Mouse (Mus musculus): ENCODE data around the gene Gm14327. TPM values are rescaled to one million over a fixed set of nuclear protein-coding genes. Genes with fewer than 3 reads are reported as not detected.
"Not testable (repeated sequence)": the region's sequence is repeated elsewhere in the genome, so short reads cannot be mapped to it uniquely, and the experiment has no call there.

Gm14327 gene
- polyA plus RNA-seq (2015; fragmentation: Nextera tagmentation; extraction: Ambion mirVana): 3.6 and 4.5 TPM in 2 replicates

DNA sequence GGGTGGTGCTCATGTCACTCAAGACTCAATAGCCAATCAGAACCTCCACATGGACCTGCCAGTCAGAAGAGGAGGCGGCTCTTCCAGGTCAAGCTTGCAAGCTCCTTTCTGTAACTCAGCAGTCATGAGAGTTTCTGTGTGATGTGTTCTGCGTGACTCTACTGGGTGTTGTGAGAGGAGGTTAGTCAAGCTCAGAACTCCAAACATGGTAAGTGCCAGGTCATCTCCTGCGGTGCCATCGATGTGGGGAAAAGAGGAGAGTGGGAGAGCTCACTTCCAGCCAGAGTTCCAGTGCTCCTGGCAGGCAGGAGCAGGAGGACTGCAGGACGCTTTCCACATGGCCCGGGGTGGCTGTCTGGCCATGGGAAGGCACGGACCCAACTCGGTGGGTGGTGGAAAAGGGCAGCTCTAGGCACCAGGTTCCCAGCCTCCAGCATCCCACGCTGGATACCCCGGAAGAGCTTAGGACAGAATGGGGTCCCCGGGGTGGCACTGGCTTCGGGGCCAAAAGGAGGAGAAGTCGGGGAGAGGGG, at the start of gene Gm14327:
Gene Gm14327 (plus strand): TSS at position 51 of the 533 bp plus-strand sequence.
- H3K4me1 ChIP-seq; H3K27ac ChIP-seq; H3K27me3 ChIP-seq; H3K9me3 ChIP-seq; H3K36me3 ChIP-seq; H3K9ac ChIP-seq; ATAC-seq (ENCODE audit: borderline replicate concordance, extremely low read depth, low FRiP score, low TSS enrichment): not testable (repeated sequence)
- 31% methylated on average over 10 of the region's 13 CpGs for WGBS
- Histone ChIP-seq H3K4me3 (peak within 1 kb of the TSS; percentile 32), H3K4me2 (peak within 1 kb of the TSS; percentile 22; the same call in 1 of the 2 replicates)

DNA sequence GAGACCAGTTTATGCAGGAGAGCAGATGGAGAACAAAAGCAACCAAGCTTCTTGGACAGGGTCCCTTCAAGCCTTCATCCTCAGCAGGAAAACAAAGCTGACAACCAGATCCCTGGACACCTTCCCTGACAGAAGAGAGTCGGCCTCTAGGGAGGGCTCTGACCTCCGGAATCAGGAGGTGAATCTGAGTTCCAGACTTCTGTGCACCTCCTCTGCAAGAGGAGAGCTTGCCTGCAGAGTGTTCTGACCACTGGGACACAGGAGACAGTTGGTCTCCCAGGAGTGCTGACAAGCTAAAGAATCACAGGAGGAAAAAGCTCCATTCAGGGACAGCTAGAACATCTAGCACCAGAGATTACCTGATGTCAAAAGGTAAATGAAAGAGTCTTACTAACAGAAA, 34.6 kb upstream of the Gm14327 start:
- H3K4me3 ChIP-seq; H3K27me3 ChIP-seq; H3K9me3 ChIP-seq; H3K27ac ChIP-seq; H3K4me1 ChIP-seq; ATAC-seq (ENCODE audit: borderline replicate concordance, extremely low read depth, low FRiP score, low TSS enrichment); H3K9ac ChIP-seq; H3K4me2 ChIP-seq; H3K36me3 ChIP-seq: not testable (repeated sequence)
- 87% methylated on average over 2 of the region's 2 CpGs for WGBS

DNA sequence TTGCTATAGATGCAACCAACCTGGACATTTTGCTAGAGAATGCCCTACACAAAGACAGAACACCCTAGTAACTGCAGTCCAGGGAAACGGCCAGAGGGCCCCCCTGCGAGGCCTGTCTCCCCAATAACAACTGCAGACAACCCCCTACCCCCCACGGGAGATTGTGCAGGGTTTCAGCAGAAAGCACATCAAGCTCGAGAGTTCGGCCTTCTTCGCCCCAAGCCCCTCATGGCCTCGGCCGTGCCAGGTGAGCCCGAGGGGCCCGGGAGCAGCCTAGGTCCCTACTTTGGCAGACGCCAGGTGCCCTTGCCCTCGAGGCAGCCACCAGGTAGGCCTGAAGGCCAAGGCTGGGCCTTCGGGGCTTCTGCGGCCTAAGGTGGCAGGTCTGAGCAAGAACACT, 9.2 kb upstream of the Gm14327 start:
- not testable (repeated sequence) for H3K4me2 ChIP-seq; H3K4me1 ChIP-seq; H3K27me3 ChIP-seq; H3K9me3 ChIP-seq; ATAC-seq (ENCODE audit: borderline replicate concordance, extremely low read depth, low FRiP score, low TSS enrichment); H3K27ac ChIP-seq; H3K36me3 ChIP-seq; H3K9ac ChIP-seq; H3K4me3 ChIP-seq
- 88% methylated on average over 13 of the region's 14 CpGs for whole genome bisulfite sequencing

DNA sequence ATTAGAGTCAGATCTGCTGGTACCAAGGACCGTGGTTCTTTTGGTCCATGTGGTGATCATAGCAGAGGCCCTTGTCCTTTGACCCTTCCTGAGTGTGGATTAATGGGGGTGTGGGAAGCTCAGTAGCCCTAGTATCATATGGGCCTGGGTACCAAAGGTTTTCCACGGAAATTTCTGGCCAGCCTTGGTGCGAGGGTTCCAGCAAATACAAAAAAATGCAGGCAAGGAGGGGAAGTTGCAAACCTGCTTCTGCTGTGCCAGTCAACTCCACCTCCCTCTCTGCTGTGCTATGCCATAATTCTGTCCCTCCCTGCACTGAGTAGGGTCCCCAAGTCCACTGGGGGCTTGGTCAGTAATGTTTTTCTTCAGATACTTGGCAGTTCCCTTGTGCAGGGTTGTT, 1.3 kb downstream of the Gm14327 start:
- not testable (repeated sequence) for H3K4me1 ChIP-seq; H3K27me3 ChIP-seq; H3K27ac ChIP-seq; ATAC-seq (ENCODE audit: borderline replicate concordance, extremely low read depth, low FRiP score, low TSS enrichment); H3K9ac ChIP-seq; H3K9me3 ChIP-seq; H3K4me3 ChIP-seq; H3K36me3 ChIP-seq; H3K4me2 ChIP-seq
- WGBS: 66% methylated on average over 2 of the region's 3 CpGs

DNA sequence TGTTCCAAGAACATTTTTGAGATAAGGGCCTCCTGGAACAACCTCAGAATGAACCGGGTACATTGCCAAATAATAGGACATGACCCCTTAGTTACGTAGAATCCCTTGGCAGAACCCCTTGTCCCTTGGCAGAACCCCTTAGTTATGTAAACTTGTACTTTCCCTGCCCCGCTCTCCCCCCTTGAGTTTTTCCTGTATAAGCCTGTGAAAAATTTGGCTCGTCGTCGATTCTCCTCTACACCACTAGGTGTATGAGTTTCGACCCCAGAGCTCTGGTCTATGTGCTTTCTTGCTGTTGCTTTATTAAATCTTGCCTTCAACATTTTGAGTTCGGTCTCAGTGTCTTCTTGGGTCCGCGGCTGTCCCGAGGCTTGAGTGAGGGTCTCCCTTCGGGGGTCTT, 6.4 kb downstream of the Gm14327 start:
- H3K9me3 ChIP-seq; H3K9ac ChIP-seq; H3K4me1 ChIP-seq; H3K36me3 ChIP-seq; H3K27me3 ChIP-seq; ATAC-seq (ENCODE audit: borderline replicate concordance, extremely low read depth, low FRiP score, low TSS enrichment); H3K4me3 ChIP-seq; H3K4me2 ChIP-seq; H3K27ac ChIP-seq: not testable (repeated sequence)
- WGBS: 74% methylated on average over 4 of the region's 12 CpGs

DNA sequence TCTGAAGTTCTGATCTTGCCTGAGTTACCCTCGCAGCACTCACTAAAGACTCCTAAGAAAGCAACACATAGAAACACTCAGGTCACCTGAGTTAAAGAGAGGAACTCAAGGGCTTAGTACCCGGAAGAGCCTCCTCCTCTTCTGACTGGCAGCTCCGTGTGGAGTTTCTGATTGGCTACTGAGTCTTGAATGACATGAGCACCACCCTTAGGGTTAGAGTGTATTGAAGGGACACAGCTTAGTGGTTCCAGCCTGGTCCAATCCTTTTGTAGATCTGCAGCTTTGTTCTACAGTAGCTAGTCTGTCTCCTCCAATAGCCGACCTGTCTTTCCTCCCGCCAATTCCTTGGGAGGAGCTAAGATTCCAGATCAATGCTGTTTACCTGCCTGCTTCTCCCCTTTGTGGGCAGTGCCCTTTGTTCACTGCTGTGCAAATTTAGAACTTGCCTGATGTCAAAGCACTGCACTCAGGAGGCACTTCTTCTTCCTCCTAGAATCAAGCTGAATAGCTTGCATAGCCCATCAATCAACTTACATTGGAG, 28.7 kb downstream of the Gm14327 start, which contains the start of gene Zfp972:
Gene Zfp972 (minus strand): TSS at position 51 of the 541 bp plus-strand sequence.
- 57% methylated on average over 4 of the region's 5 CpGs for WGBS
- not testable (repeated sequence) for H3K9me3 ChIP-seq

More for the DNA sequence above, 28.7 kb downstream of the Gm14327 start, which contains the start of gene Zfp972:
- H3K36me3 ChIP-seq; H3K9ac ChIP-seq; H3K4me2 ChIP-seq; H3K4me3 ChIP-seq; ATAC-seq (ENCODE audit: borderline replicate concordance, extremely low read depth, low FRiP score, low TSS enrichment); H3K27ac ChIP-seq; H3K4me1 ChIP-seq; H3K27me3 ChIP-seq: not testable (repeated sequence)

Other genes with a start within 250 kb of the Gm14327 start
- gene Gm14322, start 137.8 kb upstream of the Gm14327 start, polyA plus RNA-seq (2015; fragmentation: Nextera tagmentation; extraction: Ambion mirVana): 9.9 and 13.7 TPM in 2 replicates
- gene Gm14325, start 56.8 kb upstream of the Gm14327 start, polyA plus RNA-seq (2015; fragmentation: Nextera tagmentation; extraction: Ambion mirVana): 37.5 and 38.3 TPM in 2 replicates
- gene Zfp972, start 28.5 kb downstream of the Gm14327 start, polyA plus RNA-seq (2015; fragmentation: Nextera tagmentation; extraction: Ambion mirVana): 1.6 TPM in 1 of 2 replicates, not detected in the other
- 18.0 and 18.7 TPM in 2 replicates for gene Gm14326, start 60.2 kb downstream of the Gm14327 start, polyA plus RNA-seq (2015; fragmentation: Nextera tagmentation; extraction: Ambion mirVana)
- 12.1 and 15.1 TPM in 2 replicates for gene Zfp971, start 126.2 kb downstream of the Gm14327 start, polyA plus RNA-seq (2015; fragmentation: Nextera tagmentation; extraction: Ambion mirVana)
- gene Zfp931, start 181.4 kb downstream of the Gm14327 start, polyA plus RNA-seq (2015; fragmentation: Nextera tagmentation; extraction: Ambion mirVana): 18.6 and 20.3 TPM in 2 replicates
- 0.62 and 0.93 TPM in 2 replicates for gene Phactr3, start 221.9 kb downstream of the Gm14327 start, polyA plus RNA-seq (2015; fragmentation: Nextera tagmentation; extraction: Ambion mirVana)

Data from lung, embryonic 15.5 days (tissue).